Mouse (Mus musculus) neural tube, embryonic 12.5 days (tissue): Measurements from ENCODE around the gene Slc8a1. TPM values are rescaled to one million over a fixed set of nuclear protein-coding genes. Genes with fewer than 3 reads are reported as not detected.

Experiments used
- ATAC-seq: fragments of 200-750 bp; cut with Nextera tagmentation; 2 replicates; pipeline ENCODE4 v1.8.0; 2017; ENCODE audit warnings: low read depth, mild to moderate bottlenecking, moderate TSS enrichment, moderate library complexity; ENCODE audit not compliant: low FRiP score
- H3K27ac ChIP-seq: fragments of 300-500 bp; sonication (generic); 2 replicates; pipeline ENCODE4 v1.5.1; 2016
- H3K27me3 ChIP-seq: fragments of 300-500 bp; sonication (generic); replicated peaks from 2 replicates; pipeline ENCODE4 v1.6.1; 2016; ENCODE audit warnings: mild to moderate bottlenecking
- H3K36me3 ChIP-seq: fragments of 300-500 bp; sonication (generic); 2 replicates; pipeline ENCODE4 v1.6.1; 2016; ENCODE audit warnings: mild to moderate bottlenecking
- H3K4me1 ChIP-seq: fragments of 300-500 bp; sonication (generic); 2 replicates; pipeline ENCODE4 v1.6.1; 2016
- H3K4me2 ChIP-seq: fragments of 300-500 bp; sonication (generic); replicated peaks from 2 replicates; pipeline ENCODE4 v1.6.1; 2016; ENCODE audit warnings: mild to moderate bottlenecking
- H3K4me3 ChIP-seq: fragments of 300-500 bp; sonication (generic); 2 replicates; pipeline ENCODE4 v1.5.1; 2016
- H3K9ac ChIP-seq: fragments of 300-500 bp; sonication (generic); 2 replicates; pipeline ENCODE4 v1.6.1; 2016; ENCODE audit warnings: mild to moderate bottlenecking
- H3K9me3 ChIP-seq: fragments of 300-500 bp; sonication (generic); 2 replicates; pipeline ENCODE4 v1.6.1; 2016; ENCODE audit warnings: mild to moderate bottlenecking
- WGBS: fragments of 180-500 bp; shearing (Covaris S2); methylation state at CpG from one replicate; pipeline ENCODE4 v1.1.7; 2016; 5-methylcytosine and 5-hydroxymethylcytosine counted together
- polyA plus RNA-seq: library from polyadenylated mRNA; unstranded; fragments of >200 nt; fragmentation: Nextera tagmentation; extraction: Ambion mirVana; gene quantifications from 2 replicates; pipeline ENCODE4 v1.2.1, GENCODE M21; 2016

Slc8a1 gene
- polyA plus RNA-seq, 1 experiment from 2014 or later = 8.6 TPM

GRCm38 (mm10) chr17:81518316-81519025 is 219.7 kb downstream of the Slc8a1 start:
- no peak overlapping the region for H3K4me2 ChIP-seq
- 89% methylated on average over 10 of the region's 10 CpGs for WGBS
- no peaks in the 10 kb centered on the region for H3K4me1 ChIP-seq
- H3K9me3 ChIP-seq = no peaks in the 10 kb centered on the region
- no peaks in the 10 kb centered on the region for H3K36me3 ChIP-seq
- ATAC-seq = no peak
- H3K27ac ChIP-seq = no peak overlapping the region
- no peaks in the 10 kb centered on the region for H3K27me3 ChIP-seq
- no peak overlapping the region for H3K9ac ChIP-seq
- no peak overlapping the region for H3K4me3 ChIP-seq

GRCm38 (mm10) chr17:81516155-81516554 is 222.0 kb downstream of the Slc8a1 start:
- H3K4me1 ChIP-seq = no peaks in the 10 kb centered on the region
- no peak overlapping the region for H3K4me3 ChIP-seq
- no peak overlapping the region for H3K9ac ChIP-seq
- H3K9me3 ChIP-seq = no peaks in the 10 kb centered on the region
- peak; percentile 65 for ATAC-seq
- H3K27ac ChIP-seq = no peak overlapping the region
- WGBS = 31% methylated on average over 4 of the region's 4 CpGs
- H3K36me3 ChIP-seq = no peaks in the 10 kb centered on the region
- no peak overlapping the region for H3K4me2 ChIP-seq
- H3K27me3 ChIP-seq = no peaks in the 10 kb centered on the region

GRCm38 (mm10) chr17:81514022-81514421 is 224.2 kb downstream of the Slc8a1 start:
- WGBS = 80% methylated on average over 4 of the region's 4 CpGs
- Histone ChIP-seq H3K9ac (no peak overlapping the region), H3K27me3 (no peaks in the 10 kb centered on the region), H3K4me3 (no peak overlapping the region), H3K4me1 (no peaks in the 10 kb centered on the region), H3K4me2 (no peak overlapping the region), H3K27ac (no peak overlapping the region), H3K36me3 (no peaks in the 10 kb centered on the region), H3K9me3 (no peaks in the 10 kb centered on the region)
- no peak for ATAC-seq

- no peaks in the 10 kb centered on the region for H3K36me3 ChIP-seq
- H3K9ac ChIP-seq = no peak overlapping the region
- H3K27ac ChIP-seq = no peak overlapping the region
- H3K9me3 ChIP-seq = no peaks in the 10 kb centered on the region
- 64% methylated on average over 6 of the region's 6 CpGs for WGBS
- ATAC-seq = no peak
- H3K4me1 ChIP-seq = no peaks in the 10 kb centered on the region
- H3K4me2 ChIP-seq = no peak overlapping the region
- no peak overlapping the region for H3K4me3 ChIP-seq
- H3K27me3 ChIP-seq = no peaks in the 10 kb centered on the region
These were observed 224.7 kb downstream of the Slc8a1 start for GRCm38 (mm10) chr17:81513368-81513958.

- Histone ChIP-seq H3K36me3 (no peaks in the 10 kb centered on the region), H3K4me1 (no peaks in the 10 kb centered on the region), H3K4me2 (no peak overlapping the region), H3K9me3 (no peaks in the 10 kb centered on the region), H3K4me3 (no peak overlapping the region), H3K27me3 (no peaks in the 10 kb centered on the region), H3K9ac (no peak overlapping the region), H3K27ac (no peak overlapping the region)
- ATAC-seq = no peak
- WGBS = 84% methylated on average over 5 of the region's 5 CpGs
These were observed 233.0 kb downstream of the Slc8a1 start for GRCm38 (mm10) chr17:81505162-81505685.

- H3K36me3 ChIP-seq = no peaks in the 10 kb centered on the region
- no peaks in the 10 kb centered on the region for H3K4me1 ChIP-seq
- no peak for ATAC-seq
- no peak overlapping the region for H3K27ac ChIP-seq
- H3K4me2 ChIP-seq = no peak overlapping the region
- H3K4me3 ChIP-seq = no peak overlapping the region
- H3K27me3 ChIP-seq = no peaks in the 10 kb centered on the region
- no peaks in the 10 kb centered on the region for H3K9me3 ChIP-seq
- no peak overlapping the region for H3K9ac ChIP-seq
- 94% methylated on average over 2 of the region's 2 CpGs for WGBS
These were observed 234.1 kb downstream of the Slc8a1 start for GRCm38 (mm10) chr17:81504040-81504439.

GRCm38 (mm10) chr17:81502732-81503131 is 235.4 kb downstream of the Slc8a1 start:
- Histone ChIP-seq H3K4me1 (no peaks in the 10 kb centered on the region), H3K27ac (no peak overlapping the region), H3K36me3 (no peaks in the 10 kb centered on the region), H3K27me3 (no peaks in the 10 kb centered on the region), H3K9ac (no peak overlapping the region), H3K9me3 (no peaks in the 10 kb centered on the region), H3K4me3 (no peak overlapping the region), H3K4me2 (no peak overlapping the region)
- ATAC-seq = no peak
- 87% methylated on average over 3 of the region's 3 CpGs for WGBS

- H3K27me3 ChIP-seq = no peaks in the 10 kb centered on the region
- H3K4me1 ChIP-seq = no peaks in the 10 kb centered on the region
- no peaks in the 10 kb centered on the region for H3K9me3 ChIP-seq
- no peak for ATAC-seq
- no peak overlapping the region for H3K4me3 ChIP-seq
- no peak overlapping the region for H3K4me2 ChIP-seq
- H3K9ac ChIP-seq = no peak overlapping the region
- no peak overlapping the region for H3K27ac ChIP-seq
- H3K36me3 ChIP-seq = no peaks in the 10 kb centered on the region
- 66% methylated on average over 5 of the region's 5 CpGs for WGBS
These were observed 237.3 kb downstream of the Slc8a1 start for GRCm38 (mm10) chr17:81500686-81501407.

- H3K4me2 ChIP-seq = no peak overlapping the region
- H3K9ac ChIP-seq = no peak overlapping the region
- no peaks in the 10 kb centered on the region for H3K36me3 ChIP-seq
These were observed 240.3 kb downstream of the Slc8a1 start for GRCm38 (mm10) chr17:81497919-81498318.

GRCm38 (mm10) chr17:81496616-81497015 is 241.6 kb downstream of the Slc8a1 start:
- Histone ChIP-seq H3K36me3 (no peaks in the 10 kb centered on the region), H3K4me1 (no peaks in the 10 kb centered on the region), H3K27me3 (no peaks in the 10 kb centered on the region), H3K9me3 (no peaks in the 10 kb centered on the region), H3K4me2 (no peak overlapping the region), H3K4me3 (no peak overlapping the region), H3K27ac (no peak overlapping the region), H3K9ac (no peak overlapping the region)
- ATAC-seq = no peak
- 88% methylated on average over 1 of the region's 1 CpGs for WGBS

More at GRCm38 (mm10) chr17:81497919-81498318, 240.3 kb downstream of the Slc8a1 start:
- Histone ChIP-seq H3K4me3 (no peak overlapping the region), H3K27me3 (no peaks in the 10 kb centered on the region), H3K27ac (no peak overlapping the region), H3K9me3 (no peaks in the 10 kb centered on the region), H3K4me1 (no peaks in the 10 kb centered on the region)
- no peak for ATAC-seq

- H3K27ac ChIP-seq = no peak overlapping the region
- no peaks in the 10 kb centered on the region for H3K4me1 ChIP-seq
- no peak overlapping the region for H3K9ac ChIP-seq
- H3K27me3 ChIP-seq = no peaks in the 10 kb centered on the region
- H3K4me3 ChIP-seq = no peak overlapping the region
- no peak for ATAC-seq
- WGBS = 90% methylated on average over 6 of the region's 6 CpGs
- H3K4me2 ChIP-seq = no peak overlapping the region
- no peaks in the 10 kb centered on the region for H3K9me3 ChIP-seq
- H3K36me3 ChIP-seq = no peaks in the 10 kb centered on the region
These were observed 245.8 kb downstream of the Slc8a1 start for GRCm38 (mm10) chr17:81492216-81492865.

- H3K4me2 ChIP-seq = no peak overlapping the region
- no peak overlapping the region for H3K9ac ChIP-seq
- H3K4me1 ChIP-seq = no peaks in the 10 kb centered on the region
- no peak for ATAC-seq
- H3K27ac ChIP-seq = no peak overlapping the region
- 63% methylated on average over 1 of the region's 1 CpGs for WGBS
- H3K36me3 ChIP-seq = no peaks in the 10 kb centered on the region
- H3K4me3 ChIP-seq = no peak overlapping the region
- no peaks in the 10 kb centered on the region for H3K27me3 ChIP-seq
- no peaks in the 10 kb centered on the region for H3K9me3 ChIP-seq
These were observed 251.8 kb downstream of the Slc8a1 start for GRCm38 (mm10) chr17:81486388-81486787.
